Mouse (Mus musculus) v-Abl transformed pro-B cells (cell line): ENCODE measurements around the gene Clcf1.

ENCODE experiments used
- in situ Hi-C, 2 experiments: fragments of 400-800 bp; cut with MboI; formaldehyde crosslinking; loops; one replicate each; pipeline ENCODE4 v1.15.1; 2025; ENCODE audit not compliant: unreplicated experiment in 2 of 2

The Clcf1 gene

DNA sequence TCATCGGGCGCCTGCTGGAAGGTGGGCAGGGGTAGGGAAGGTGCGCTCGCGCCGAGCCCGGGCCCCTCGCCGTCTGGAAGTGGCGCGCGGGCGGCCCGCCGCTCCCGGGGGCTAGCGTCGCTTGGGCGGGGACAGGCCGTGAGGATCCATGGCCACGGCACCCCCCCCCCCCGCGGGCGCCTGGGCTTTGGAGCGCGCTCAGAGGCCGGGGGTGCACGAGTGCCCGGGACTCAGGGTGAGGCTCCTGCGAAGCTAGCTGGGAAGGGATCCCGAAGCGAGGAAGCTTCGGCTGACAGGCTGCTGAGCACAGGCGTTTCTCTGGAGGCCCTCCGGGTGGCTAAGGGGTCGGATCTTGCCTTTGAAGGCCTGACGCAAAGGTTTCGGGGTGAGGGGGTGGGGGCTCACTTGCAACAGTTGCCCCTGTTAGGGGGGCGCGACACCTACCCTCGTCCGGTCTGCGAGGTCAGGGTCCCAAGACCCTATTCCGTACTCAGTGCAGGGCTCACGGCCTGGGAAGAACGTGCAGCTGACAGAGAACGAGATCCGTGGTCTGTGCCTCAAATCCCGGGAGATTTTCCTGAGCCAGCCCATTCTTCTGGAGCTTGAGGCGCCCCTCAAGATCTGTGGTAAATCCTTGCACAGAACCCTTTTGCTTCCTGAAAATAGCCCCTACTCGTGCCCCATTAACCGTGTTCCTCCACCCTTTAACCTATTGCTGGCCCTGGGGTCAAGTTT is 21.6 kb upstream of the Clcf1 start:
- in situ Hi-C loops, result no loop called here

DNA sequence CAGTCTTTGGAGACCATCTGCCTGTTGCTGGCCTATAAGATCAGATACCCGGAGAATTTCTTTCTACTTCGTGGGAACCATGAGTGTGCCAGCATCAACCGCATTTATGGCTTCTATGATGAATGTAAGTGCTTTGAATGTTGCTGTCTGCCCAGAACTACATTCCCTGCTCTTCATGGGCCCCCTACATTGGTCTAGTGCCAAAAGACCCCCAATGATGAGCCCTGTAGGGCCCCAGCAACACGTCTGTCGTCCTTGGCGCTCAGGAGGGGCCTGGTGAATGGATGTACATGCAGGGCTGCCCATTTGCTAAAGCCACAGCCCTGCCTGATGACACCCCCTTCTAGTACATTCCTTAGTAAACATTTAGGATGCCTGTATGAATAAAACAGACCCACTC is 20.9 kb upstream of the Clcf1 start:
- in situ Hi-C loops, result no loop called here

DNA sequence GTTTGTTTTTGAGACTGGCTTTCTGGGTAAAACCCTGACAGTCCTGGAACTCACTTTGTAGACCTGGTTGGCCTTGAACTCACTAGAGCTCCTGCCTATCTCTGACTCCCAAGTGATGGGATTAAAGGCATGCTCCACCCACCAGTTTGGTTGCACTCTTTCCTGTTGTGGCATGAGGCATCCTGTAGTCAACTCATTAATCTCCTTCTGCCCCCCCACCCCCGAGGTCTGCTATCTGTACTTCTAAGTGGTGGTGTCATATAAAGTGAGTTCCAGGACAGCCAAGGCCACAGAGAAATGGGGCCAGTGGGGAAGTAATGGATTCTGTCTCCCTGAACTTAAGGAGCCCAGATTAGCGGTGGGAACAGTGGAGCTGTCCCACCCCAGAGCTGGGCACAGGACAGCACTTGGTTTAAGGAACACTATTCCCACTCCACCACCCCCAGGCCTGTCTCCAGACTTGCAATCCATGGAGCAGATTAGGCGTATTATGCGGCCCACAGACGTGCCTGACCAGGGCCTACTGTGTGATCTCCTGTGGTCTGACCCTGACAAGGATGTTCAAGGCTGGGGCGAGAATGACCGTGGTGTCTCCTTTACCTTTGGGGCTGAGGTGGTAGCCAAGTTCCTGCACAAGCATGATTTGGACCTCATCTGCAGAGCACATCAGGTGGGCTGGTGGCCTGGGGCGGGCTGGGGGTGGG is 19.9 kb upstream of the Clcf1 start:
- in situ Hi-C loops, result no loop called here

DNA sequence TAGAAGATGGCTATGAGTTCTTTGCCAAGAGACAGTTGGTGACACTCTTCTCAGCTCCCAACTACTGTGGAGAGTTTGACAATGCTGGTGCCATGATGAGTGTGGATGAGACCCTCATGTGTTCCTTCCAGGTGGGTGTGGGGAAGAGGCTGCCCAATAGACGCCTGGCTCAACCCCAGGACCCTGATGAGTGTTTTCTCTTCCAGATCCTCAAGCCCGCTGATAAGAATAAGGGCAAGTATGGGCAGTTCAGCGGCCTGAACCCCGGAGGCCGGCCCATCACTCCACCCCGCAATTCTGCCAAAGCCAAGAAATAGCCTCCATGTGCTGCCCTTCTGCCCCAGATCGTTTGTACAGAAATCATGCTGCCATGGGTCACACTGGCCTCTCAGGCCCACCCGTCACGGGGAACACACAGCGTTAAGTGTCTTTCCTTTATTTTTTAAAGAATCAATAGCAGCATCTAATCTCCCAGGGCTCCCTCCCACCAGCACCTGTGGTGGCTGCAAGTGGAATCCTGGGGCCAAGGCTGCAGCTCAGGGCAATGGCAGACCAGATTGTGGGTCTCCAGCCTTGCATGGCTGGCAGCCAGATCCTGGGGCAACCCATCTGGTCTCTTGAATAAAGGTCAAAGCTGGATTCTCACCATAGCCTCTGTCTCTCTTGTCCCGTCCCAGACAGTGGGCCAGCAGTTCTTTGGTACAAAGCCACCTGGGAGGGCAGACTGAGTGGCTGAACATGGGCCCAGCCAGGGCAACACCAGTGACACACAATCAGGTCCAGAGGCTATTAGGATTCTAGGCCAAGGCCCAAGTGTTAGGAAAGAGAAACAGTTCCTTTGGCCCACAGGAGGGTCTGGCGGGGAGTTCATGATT is 19.0 kb upstream of the Clcf1 start:
- in situ Hi-C loops, result no loop called here

DNA sequence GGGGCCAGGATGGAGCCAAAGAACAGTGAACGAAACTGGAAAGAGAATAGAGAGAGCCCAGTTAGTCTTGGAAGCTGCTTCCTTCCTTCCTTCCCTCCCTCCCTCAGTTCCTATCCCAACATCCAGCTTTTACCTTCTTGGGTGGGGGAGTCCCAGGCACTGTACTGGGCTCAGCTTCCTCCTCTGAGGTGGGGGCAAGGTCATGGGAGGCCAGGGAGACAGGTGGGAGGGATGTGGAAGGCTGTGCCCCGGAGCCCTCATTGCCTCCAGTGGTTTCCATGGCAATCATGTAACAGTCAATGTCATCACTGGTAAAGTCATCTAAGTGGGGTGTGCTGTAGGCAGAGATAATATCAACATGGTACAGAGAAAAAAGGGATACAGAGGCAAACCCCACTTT is 18.0 kb upstream of the Clcf1 start:
- in situ Hi-C loops, result no loop called here

DNA sequence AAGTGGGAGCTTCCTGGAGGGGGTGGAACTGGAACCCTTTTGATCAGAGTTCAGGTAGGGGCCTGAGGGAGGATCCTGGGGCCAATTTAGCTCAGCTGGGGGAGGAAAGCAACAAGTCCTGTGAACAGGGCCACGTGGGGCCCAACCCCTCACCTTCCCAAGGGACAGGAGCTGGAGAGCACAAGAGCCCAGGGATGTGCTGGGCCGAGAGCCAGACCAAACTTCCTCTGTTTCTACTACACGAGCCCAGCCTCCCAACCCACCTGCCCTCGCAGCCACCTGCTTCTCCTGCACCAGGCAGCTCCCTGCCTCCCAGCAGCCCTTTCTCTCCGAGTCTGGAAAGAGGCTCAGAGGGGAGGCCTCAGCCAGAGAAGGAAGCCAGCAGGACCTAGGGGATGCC is 17.5 kb upstream of the Clcf1 start:
- in situ Hi-C loops, result no loop called here

DNA sequence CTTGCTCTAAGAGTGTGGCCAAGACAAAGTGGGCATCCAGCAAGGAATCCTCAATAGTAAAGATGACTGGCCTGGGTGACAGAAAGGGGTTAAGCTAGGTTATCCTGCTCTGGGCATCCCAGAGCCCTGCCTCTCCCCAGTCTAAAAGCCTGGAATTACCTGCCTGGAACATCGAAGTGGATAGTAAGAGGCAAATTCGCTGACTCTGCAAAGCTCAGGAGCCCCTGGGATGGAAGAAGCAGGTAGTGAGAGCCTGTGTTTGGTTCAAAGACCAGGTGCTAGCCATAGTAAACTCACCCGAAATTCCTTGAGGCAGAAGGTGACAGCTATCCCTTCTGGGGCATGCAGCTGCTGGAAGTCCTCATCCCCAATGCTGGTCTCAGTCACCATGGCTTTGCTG is 16.9 kb upstream of the Clcf1 start:
- in situ Hi-C loops, result no loop called here

DNA sequence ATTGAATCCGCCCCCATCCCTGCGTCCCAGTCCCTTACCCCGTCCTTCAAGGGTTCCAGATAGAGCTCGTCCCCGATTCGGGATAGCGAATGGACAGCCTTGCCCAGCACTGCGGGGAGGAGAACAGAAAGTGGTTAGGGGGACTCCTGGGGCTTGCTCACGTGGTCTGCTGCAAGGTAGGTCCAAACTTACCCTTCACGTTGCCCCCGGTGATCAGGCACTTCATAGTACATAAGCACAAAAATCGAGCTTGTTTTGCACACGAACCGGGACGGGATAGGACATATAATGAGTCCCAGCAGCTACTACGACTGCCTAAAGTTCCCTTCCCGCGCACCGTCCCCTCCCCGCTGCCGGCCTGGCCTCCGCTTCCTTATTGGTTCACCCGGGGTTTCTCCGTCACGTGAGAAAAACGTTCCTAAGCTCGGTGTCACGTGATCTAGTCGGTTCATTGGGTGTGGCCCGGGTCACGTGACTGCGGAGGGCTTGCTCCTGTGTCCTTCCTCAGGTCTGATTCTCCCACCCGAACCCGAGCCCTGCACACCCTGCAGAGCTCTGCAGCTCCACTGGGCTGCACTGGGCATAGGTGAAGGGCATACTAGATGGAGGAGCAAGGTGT is 12.6 kb upstream of the Clcf1 start, which contains the start of gene Rad9a:
Gene Rad9a, minus strand, starts transcription at position 372 of the 619 bp plus-strand sequence.
- in situ Hi-C loops, result loop anchor here (5.0 kb wide), 5 partner anchors 34 to 184 kb away; partner anchors contain the start of gene Aip (in 1 of the 2)

DNA sequence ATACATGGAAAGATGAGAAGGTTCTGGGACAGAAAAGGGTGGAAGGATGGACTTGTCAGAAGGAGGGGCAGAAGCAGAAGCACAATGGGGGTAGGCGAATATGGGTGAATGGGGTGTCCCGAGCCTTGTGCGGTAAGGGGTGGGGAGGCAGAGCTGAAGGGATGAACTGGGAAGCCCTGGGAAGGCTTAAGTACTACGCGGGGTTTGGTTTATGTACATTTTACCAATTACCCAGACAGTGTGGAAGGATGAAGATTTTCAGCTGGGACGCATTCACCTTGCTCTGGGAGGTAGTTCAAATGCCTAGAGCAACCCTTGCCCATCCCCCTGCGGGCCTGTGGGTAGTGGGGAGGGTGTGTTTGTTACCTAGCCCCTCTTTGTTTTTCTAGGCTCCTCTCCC is 11.9 kb upstream of the Clcf1 start:
- in situ Hi-C loops, result loop anchor here (5.0 kb wide), 5 partner anchors 35 to 185 kb away; partner anchors contain the start of gene Aip (in 1 of the 2)

DNA sequence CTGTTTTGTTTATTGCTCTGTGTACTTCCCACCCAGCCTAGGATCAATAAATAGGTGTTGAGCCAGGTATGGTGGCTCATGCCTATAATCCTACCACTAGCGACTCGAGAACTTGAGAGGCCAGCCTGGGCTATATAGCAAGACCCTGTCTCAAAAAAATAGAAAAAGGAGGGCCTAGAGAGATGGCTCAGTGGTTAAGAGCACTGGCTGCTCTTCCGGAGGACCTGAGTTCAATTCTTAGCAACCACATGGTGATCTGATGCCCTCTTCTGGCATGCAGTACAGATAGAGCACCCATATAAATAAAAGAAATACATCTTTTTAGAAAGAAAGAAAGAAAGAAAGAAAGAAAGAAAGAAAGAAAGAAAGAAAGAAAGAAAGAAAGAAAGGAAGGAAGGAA is 10.9 kb upstream of the Clcf1 start:
- in situ Hi-C loops, result loop anchor here (5.0 kb wide), 5 partner anchors 36 to 186 kb away; partner anchors contain the start of gene Aip (in 1 of the 2)

DNA sequence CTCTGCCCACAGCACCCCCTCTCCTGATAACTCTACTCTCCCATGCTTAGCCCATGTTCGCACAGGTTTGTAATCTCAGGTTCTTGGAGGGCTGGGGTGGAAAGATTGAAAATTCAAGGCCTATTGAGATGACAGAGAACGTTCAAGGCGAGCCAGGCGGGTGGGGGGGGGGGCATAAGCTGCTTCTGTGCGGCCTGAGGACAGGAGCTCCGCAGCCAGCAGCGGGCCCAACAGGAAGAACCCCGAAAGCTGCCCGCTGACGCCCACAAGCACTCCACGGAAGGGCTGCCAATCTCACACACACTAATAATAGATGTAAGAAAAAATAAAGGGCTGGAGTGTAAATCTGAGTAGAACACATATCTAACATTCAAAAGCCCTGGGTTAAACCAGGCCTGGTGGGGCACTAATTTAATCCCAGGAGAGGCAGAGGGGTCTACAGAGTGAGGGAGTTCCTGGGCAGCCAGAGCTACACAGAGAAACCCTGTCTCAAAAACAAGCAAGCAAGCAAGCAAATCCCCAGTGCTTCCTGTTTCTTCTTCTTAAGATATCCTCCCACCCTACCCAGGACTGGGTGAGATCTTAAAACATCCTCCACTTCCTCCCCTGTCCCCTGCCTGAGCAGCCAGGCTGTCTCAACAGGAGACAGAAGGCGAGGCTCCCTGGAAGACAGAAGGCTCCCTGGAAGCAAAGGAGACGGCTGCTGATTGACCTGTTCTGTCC is 10.3 kb upstream of the Clcf1 start:
- in situ Hi-C loops, result loop anchor here (5.0 kb wide), 5 partner anchors 36 to 186 kb away; partner anchors contain the start of gene Aip (in 1 of the 2)

DNA sequence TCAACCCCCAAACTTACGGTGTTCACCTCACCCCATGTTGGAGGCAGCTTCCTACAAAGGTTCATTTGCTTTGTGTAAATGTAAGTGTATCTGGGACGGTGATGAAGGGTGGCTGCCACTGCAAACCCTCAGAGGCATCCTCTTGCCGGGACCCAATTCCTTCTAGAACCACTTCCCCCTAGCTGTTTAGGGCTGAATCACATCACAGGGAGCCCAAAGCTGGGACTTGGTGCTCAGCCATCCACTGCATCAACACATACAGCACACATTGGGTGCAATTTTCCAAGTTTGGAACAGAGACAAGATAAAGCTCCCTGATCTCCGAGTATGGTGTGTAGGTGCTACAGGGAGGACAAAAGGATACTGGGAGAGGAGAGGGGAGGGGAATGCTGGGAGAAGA is 9.1 kb upstream of the Clcf1 start:
- in situ Hi-C loops, result loop anchor here (5.0 kb wide), 8 partner anchors 37 to 188 kb away; partner anchors contain the start of gene Aip (in 1 of the 2)

DNA sequence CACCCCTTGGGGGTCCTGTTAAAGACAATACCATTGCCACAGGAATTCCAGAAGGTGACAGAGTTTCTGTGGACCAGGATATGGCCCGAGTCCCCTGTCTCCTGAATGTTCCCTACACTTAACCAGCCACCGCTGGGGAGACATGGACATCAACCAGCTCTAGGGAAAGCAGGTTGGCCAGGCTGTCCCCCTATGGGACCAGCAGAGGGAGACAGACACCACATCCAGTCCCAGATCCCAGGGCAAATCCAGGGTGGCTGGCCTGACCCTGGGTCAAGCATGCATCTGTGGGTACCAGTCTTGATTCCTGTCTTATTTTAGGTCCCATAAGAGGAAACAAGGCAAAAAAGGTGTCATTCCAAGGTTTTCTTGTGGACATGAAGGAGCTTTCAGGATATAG is 7.1 kb upstream of the Clcf1 start:
- in situ Hi-C loops, result loop anchor here (5.0 kb wide), 3 partner anchors 35 to 105 kb away; no protein-coding TSS in a partner anchor

DNA sequence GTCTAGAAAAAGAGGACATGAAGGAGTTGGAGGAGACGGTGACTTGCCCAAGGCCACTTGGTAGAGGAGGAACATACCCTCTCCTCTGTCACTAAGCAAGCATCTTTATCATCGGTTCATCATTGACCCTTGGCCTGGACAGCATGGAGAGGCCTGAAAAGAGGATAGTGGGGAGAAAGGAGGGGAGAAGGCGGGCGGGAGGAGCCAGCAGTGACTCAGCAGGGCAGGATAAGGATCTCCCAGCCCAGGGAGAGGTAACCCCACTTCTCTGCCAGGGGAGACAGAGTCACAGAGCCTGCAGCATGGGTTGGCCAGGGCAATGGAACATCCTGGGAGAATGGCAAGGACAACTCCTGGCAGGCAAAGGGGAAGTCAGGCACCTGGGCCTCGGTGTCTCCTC is 5.5 kb upstream of the Clcf1 start:
- in situ Hi-C loops, result loop anchor here (5.0 kb wide), 3 partner anchors 34 to 104 kb away; no protein-coding TSS in a partner anchor

DNA sequence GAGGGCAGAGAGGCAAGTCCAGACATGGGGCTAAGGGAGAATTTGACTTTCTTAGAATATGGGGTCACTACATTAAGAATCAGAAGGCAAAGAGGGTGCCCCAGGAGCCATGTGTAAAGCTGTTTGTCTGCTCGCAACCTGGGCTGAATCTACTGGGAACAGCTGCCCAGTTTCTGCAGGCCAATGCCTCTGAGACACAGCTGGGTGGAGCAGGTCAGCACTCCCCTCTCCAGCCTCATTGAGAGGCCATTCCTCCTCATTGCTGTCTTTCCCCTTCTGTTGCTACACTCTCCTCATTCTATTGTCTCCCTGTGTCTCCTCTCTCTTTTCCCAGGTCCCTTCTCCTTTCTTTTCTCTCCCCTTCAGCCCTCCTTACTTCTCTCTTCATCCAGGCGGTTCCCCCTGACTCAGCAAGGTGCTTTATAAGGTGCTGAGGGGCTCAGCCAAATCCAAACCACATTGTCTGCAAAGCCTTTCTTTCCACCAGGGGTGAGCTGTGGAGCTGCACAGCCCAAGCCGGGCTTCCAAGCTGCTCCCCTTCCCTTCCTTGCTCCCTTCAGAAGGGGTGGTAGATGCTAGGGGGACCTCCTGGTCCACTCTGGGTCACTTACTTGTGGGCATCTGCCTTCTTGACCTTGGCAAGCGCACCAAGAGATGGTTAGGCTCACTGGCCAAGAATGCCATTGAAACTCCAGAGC is 2.0 kb upstream of the Clcf1 start:
- in situ Hi-C loops, result no loop called here

DNA sequence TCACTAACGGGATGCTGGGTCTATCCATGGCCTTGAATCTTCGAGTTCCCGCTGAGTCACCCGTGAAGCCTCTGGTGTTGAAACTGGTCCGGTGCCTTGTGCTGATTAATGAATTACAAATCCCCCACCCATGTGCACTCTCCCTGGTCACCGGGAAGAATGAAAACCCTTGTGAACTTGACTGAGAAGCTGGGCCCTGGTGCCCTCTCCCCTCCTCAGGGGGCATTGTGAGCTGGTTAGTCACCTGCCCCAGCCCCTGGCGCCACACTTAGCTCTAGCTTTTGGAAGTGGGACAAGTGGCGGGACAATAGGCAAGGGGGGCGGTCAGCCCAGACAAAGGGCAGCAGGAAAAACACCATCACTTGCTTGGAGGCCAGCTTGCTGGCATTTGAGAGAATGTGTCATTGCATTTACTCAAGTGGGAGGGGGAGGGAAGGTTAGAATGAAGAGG is 489 bp upstream of the Clcf1 start:
- in situ Hi-C loops, result no loop called here

DNA sequence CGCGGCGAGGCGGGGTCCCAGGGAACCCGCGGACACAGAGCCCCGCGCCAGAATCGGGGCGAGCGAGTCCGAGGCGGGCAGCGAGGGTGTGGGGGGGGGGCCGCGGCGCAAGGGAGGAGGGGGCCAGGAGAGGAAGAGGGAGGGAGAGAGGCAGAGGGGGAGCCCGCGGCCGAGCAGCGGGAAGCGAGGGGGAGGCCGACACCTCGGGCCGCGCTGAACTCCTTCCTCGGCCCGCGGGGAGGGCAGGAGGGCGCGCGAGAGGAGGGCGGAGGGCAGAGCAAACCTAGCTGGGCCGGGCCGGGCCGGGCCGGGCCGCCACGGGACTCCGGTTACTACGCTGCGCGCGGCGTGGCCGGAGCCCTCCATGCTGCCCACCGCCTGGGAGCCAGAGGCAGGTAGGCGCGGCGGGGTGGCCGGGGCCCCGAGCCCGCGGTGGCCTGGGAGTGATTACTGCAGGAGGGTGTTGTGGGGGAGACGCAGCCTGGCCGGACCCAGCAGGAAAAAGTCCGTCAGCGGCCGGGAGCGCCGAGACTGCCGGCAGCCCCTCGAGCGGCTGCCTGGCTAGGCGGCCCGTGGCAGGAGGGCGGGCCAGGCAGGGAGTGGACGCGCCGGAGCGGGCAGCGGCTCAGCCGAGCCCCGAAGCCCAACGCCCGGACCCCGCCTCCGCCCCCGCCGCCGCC is 873 bp downstream of the Clcf1 start:
- in situ Hi-C loops, result no loop called here

DNA sequence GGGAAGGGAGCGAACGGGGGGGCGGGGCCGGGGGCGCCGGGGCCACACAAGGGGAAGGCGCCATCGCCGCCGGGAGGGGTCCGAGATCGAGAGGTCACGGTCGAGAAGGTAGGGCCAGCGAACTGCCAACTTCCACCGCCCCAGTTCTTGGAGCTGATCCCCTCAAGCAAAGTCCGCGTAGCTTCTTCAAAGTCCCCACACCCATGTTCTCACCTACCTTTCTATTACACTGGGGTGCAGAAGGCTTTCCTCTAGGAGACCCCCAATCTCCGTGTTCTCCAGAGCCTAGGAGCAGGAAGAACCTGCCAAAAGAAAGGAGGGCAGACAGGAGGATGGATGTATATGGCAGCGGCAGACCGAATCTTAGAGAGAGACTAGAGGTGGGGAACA is 1.4 kb downstream of the Clcf1 start:
- in situ Hi-C loops, result no loop called here
